Mouse (Mus musculus) c-Kit-negative CD71-positive TER-119-positive erythroid progenitor cells, embryonic 14.5 days (primary cell): ENCODE measurements around the gene Cdk18.

Source experiments
- DNase-seq: peaks from one replicate; pipeline ENCODE4 v3.0.0-alpha.2; 2013; ENCODE audit warnings: low read depth, low spot score

The Cdk18 gene

DNA sequence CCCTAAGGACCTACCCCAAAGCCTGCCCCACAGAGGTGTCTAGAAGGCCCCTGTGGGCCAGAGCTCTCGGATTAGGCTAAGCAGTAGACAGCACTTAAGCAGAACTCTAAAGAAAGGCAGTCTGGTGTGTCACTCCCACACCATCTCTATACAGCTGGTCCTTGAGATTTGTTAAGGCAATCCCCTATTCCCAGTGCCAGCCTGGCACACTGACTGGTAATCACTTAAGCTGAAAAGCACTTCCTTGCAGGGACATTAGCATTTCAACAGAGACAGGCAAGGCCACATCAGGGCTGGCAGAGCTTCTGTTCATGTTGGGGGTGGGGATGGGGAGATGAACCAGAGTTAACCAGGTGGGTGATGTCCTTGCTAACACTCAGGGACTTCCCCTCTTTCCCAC is 74.5 kb downstream of the Cdk18 start:
- DNase-seq = no peak

DNA sequence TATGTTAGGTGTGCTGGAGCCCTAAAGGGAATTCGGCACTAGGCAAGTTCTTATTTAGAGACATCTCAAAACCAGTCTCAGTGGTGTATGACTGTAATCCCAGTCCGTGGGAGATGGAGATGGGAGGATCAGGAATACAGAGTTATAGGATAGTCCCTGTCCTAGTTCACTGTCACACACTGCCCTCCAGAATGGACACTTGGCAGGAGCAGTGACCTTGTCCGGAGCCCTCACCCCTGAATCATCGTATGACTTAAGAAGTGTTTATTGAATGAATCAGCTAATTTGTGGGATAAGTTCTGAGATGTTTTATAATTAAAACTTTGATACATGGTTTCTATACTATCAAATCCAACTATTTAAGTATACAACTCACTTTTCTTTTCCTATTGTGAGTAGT is 76.4 kb downstream of the Cdk18 start:
- DNase-seq = no peak
